ENCODE assay signal across 8 mouse cellular contexts in the genomic region with DNA sequence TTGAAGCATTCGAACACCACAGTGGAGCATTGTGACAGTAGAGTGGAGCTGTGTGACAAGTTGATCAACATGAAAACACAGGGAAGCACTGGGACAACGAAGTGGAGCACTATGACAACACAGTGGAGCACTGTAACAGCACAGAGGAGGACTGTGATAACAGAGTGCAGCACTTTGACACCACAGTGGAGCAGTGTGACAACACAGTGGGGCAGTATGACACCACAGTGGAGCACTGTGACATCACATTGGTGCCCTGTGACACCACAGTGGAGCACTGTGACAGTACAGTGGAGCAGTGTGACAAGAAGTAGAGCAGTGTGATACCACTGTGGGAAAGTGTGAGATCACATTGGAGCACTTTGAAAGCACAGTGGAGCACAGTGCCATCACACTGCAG.
DNase-seq lines count a peak whose midpoint lies in the region; ATAC-seq and TF ChIP-seq lines count a peak whose summit lies in the region.

No protein-coding gene starts in this region.

- peak; percentile 2 for DNase-seq in kidney, postnatal 10 days
- DNase-seq in kidney, adult 11 months = no peak
- peak; percentile 4 for DNase-seq in 416B (ENCODE audit: low read depth)
- no peak for DNase-seq in liver, postnatal 0 days
- DNase-seq in embryo, embryonic 9.5 days (ENCODE audit: extremely low spot score) = no peak
- no peak for DNase-seq in left cerebral cortex, adult 11 months (ENCODE audit: low spot score)
- DNase-seq in layer of hippocampus, adult 9-10 months (ENCODE audit: low spot score) = no peak

- no peaks in the 10 kb centered on the region for H3K36me3 ChIP-seq in embryonic facial prominence, embryonic 15.5 days
- no peaks in the 10 kb centered on the region for H3K36me3 ChIP-seq in liver, postnatal 0 days (replicated peaks; ENCODE audit: insufficient read depth, low read length)

- H3K4me1 ChIP-seq in embryonic facial prominence, embryonic 15.5 days = no peaks in the 10 kb centered on the region
- no peaks in the 10 kb centered on the region for H3K4me1 ChIP-seq in liver, postnatal 0 days (ENCODE audit: insufficient read depth)

- no peak overlapping the region for H3K4me2 ChIP-seq in embryonic facial prominence, embryonic 15.5 days (replicated peaks)
- H3K4me2 ChIP-seq in liver, postnatal 0 days (ENCODE audit: low read depth, low read length) = no peak overlapping the region

- TF ChIP-seq EP300 in liver, postnatal 0 days (IDR thresholded peaks at IDR 0.05; ENCODE audit: low read depth) = no peak

- peaks cover 84% of the 10 kb centered on the region for H3K9me3 ChIP-seq in embryonic facial prominence, embryonic 15.5 days (replicated peaks)
- peaks cover 19% of the 10 kb centered on the region for H3K9me3 ChIP-seq in liver, postnatal 0 days (ENCODE audit: low read length)

- no peak for TF ChIP-seq CTCF in liver, postnatal 0 days (IDR thresholded peaks at IDR 0.05; ENCODE audit: low read depth)

- H3K9ac ChIP-seq in embryonic facial prominence, embryonic 15.5 days = no peak overlapping the region
- no peak overlapping the region for H3K9ac ChIP-seq in liver, postnatal 0 days (replicated peaks)

- 45% methylated on average over 2 of the region's 2 CpGs for WGBS in embryonic facial prominence, embryonic 15.5 days
- 41% methylated on average over 2 of the region's 2 CpGs for WGBS in liver, postnatal 0 days (ENCODE audit: insufficient replicate concordance)

- H3K27ac ChIP-seq in embryonic facial prominence, embryonic 15.5 days (replicated peaks) = no peak overlapping the region
- H3K27ac ChIP-seq in liver, postnatal 0 days (ENCODE audit: low read depth) = no peak overlapping the region

- no peak overlapping the region for H3K4me3 ChIP-seq in embryonic facial prominence, embryonic 15.5 days (replicated peaks)
- H3K4me3 ChIP-seq in liver, postnatal 0 days (ENCODE audit: low read depth, low read length) = no peak overlapping the region

- no peaks in the 10 kb centered on the region for H3K27me3 ChIP-seq in embryonic facial prominence, embryonic 15.5 days
- H3K27me3 ChIP-seq in liver, postnatal 0 days (ENCODE audit: insufficient read depth, low read length) = no peaks in the 10 kb centered on the region

- peak; percentile 0; the same call in 1 of the 2 replicates for ATAC-seq in embryonic facial prominence, embryonic 15.5 days (ENCODE audit: insufficient number of reproducible peaks, low FRiP score, low TSS enrichment, low read depth)
- ATAC-seq in liver, postnatal 0 days = peak; percentile 3

Comparison
In these comparisons a context has a peak if more than half of its experiments do, and no peak if none do; other contexts are left out.
1. DNase-seq: peak in kidney, postnatal 10 days (single experiment) and 416B (single experiment); none in kidney, adult 11 months (single experiment), liver, postnatal 0 days (single experiment), embryo, embryonic 9.5 days (single experiment), left cerebral cortex, adult 11 months (single experiment) and layer of hippocampus, adult 9-10 months (single experiment).